Mouse (Mus musculus) adrenal gland, postnatal 25 days (tissue): Measurements from ENCODE around the gene Unc5a. TPM values are rescaled to one million over a fixed set of nuclear protein-coding genes. Genes with fewer than 3 reads are reported as not detected.
A peak's percentile ranks its signal among the peaks of the same experiment; 100 is the strongest.

Experiments used
- DNase-seq: peaks from one replicate; pipeline ENCODE4 v3.0.0; 2021; ENCODE audit warnings: mixed read lengths
- total RNA-seq: library from RNA; stranded (reverse); gene quantifications from 2 replicates; pipeline ENCODE4 v1.2.3, GENCODE M21; 2021

Gene Unc5a
- total RNA-seq, 1 experiment from 2014 or later, result 9.0 TPM

GRCm38 (mm10) chr13:55004646-55005045 is 55.4 kb downstream of the Unc5a start:
- peak; percentile 22 for DNase-seq

GRCm38 (mm10) chr13:55005691-55006414 is 56.6 kb downstream of the Unc5a start:
- no peak for DNase-seq

- no peak for DNase-seq
Observed at GRCm38 (mm10) chr13:55006415-55006742, 57.2 kb downstream of the Unc5a start.

GRCm38 (mm10) chr13:55008589-55008988 is 59.4 kb downstream of the Unc5a start:
- no peak for DNase-seq

- no peak for DNase-seq
Observed at GRCm38 (mm10) chr13:55011103-55011502, 61.9 kb downstream of the Unc5a start.

- DNase-seq, result no peak
Observed at GRCm38 (mm10) chr13:55011981-55012478, 62.8 kb downstream of the Unc5a start.

- no peak for DNase-seq
Observed at GRCm38 (mm10) chr13:55013702-55014344, 64.6 kb downstream of the Unc5a start.

GRCm38 (mm10) chr13:55014451-55014850 is 65.2 kb downstream of the Unc5a start:
- DNase-seq, result no peak

- DNase-seq, result no peak
Observed at GRCm38 (mm10) chr13:55017154-55017897, 68.1 kb downstream of the Unc5a start.

- no peak for DNase-seq
Observed at GRCm38 (mm10) chr13:55017898-55018599, 68.8 kb downstream of the Unc5a start.

- DNase-seq, result no peak
Observed at GRCm38 (mm10) chr13:55018700-55019099, 69.5 kb downstream of the Unc5a start.

GRCm38 (mm10) chr13:55019181-55019580 is 70.0 kb downstream of the Unc5a start:
- DNase-seq, result no peak

- DNase-seq, result no peak
Observed at GRCm38 (mm10) chr13:55020051-55020450, 70.8 kb downstream of the Unc5a start.

GRCm38 (mm10) chr13:55021194-55021779 is 72.1 kb downstream of the Unc5a start, which contains the start of gene Hk3:
Gene Hk3 (minus strand): TSS chr13:55021385.
- DNase-seq, result no peak

- no peak for DNase-seq
Observed at GRCm38 (mm10) chr13:55022256-55022655, 73.0 kb downstream of the Unc5a start.

- no peak for DNase-seq
Observed at GRCm38 (mm10) chr13:55022715-55023114, 73.5 kb downstream of the Unc5a start.

- DNase-seq, result no peak
Observed at GRCm38 (mm10) chr13:55024215-55024614, 75.0 kb downstream of the Unc5a start.

GRCm38 (mm10) chr13:55040016-55040415 is 90.8 kb downstream of the Unc5a start:
- DNase-seq, result no peak

- no peak for DNase-seq
Observed at GRCm38 (mm10) chr13:55047706-55048105, 98.5 kb downstream of the Unc5a start.
